Mouse (Mus musculus) spleen, adult 2 months (tissue): ENCODE results near the gene Lrp6.

Experiments used
- CTCF ChIP-seq: fragments of 200-500 bp; IDR thresholded peaks from 2 replicates; pipeline ENCODE4 v1.5.1; 2011; ENCODE audit warnings: mild to moderate bottlenecking, inconsistent platforms; ENCODE audit not compliant: insufficient read depth, insufficient read length, insufficient replicate concordance; ENCODE audit errors: extremely low read depth
- POLR2A ChIP-seq: fragments of 200-500 bp; IDR thresholded peaks from 2 replicates; pipeline ENCODE4 v1.6.1; 2011; ENCODE audit warnings: low read depth, low read length, inconsistent platforms

DNA sequence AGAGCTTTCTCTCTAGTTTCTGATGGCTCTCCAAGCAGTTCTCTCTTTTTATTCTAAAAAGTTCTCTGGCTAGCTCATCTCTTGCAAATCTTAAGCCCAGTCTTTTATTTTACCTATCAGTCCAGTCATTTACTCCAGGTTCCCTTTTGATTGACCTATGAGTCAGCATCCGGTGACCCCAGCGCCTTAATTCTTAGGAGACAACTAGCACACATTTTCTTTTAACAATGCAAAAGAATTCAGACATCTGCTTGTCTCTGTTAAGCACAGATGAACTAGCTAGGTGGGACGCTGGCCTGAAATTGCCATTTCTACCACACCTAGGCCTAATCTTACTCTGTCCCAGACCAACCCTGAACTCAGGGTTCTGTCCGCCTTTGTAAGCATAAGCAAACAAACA, 12.7 kb upstream of the Lrp6 start:
- TF ChIP-seq CTCF (no peak), POLR2A (no peak)
